Mouse (Mus musculus) stomach, postnatal 0 days (tissue): ENCODE results near the gene 4930507D05Rik.
"Not testable (repeated sequence)": the region's sequence is repeated elsewhere in the genome, so short reads cannot be mapped to it uniquely, and the experiment has no call there.

ENCODE experiments used
- CTCF ChIP-seq: IDR thresholded peaks from 2 replicates; pipeline ENCODE4 v1.5.1; 2016; ENCODE audit warnings: antibody characterized with exemption, low read depth, mild to moderate bottlenecking, moderate library complexity
- EP300 ChIP-seq: optimal IDR thresholded peaks from 2 replicates; pipeline ENCODE3; 2016; ENCODE audit warnings: antibody characterized with exemption

DNA sequence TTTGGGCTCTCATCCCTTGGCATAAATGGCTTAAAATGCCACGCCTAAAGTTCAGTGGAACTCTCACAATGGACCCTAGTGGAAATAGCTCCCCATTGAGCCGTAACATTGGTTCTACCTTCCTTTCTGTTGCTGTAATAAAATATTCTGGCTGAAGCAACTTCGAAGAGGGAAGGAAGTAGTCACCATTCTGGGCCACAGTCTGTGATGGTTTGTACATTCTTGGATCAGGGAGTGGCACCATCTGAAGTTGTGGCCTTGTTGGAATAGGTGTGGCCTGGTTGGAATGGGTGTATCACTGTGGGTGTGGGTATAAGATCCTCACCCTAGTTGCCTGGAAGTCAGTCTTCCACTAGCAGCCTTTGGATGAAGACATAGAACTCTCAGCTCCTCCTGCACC lies 42.4 kb downstream of the 4930507D05Rik start:
- TF ChIP-seq CTCF, EP300: not testable (repeated sequence)
